Mouse (Mus musculus): Measurements from ENCODE around the gene Car5a. TPM values are rescaled to one million over a fixed set of nuclear protein-coding genes. Genes with fewer than 3 reads are reported as not detected.
A peak's percentile ranks its signal among the peaks of the same experiment; 100 is the strongest.

Gene Car5a
- total RNA-seq, 2 experiments from 2014 or later: not detected

DNA sequence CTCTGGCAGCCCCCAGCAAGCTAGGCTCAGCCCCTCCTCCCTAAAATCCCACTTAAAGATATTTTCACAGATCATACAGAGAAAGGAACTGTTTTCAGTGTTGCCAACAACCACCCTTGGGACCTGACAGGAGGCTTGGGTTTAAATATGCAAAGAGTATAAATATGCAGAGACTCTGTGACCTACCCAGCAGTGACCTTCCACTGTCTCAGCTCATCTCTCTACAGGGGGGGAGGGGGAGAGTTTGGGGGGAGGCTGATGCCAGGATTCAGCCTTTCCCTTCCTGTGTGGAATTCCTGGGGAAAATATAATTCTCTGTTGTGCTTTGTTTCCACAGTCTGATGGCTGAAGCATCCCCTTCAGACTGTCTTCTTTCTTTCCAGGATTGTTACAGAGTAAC lies 9.8 kb downstream of the Car5a start:
- DNase-seq: no peak

- peak; percentile 35 to 64 for DNase-seq
Observed at GRCm38 (mm10) chr8:121934506-121934905, 10.2 kb downstream of the Car5a start.

DNA sequence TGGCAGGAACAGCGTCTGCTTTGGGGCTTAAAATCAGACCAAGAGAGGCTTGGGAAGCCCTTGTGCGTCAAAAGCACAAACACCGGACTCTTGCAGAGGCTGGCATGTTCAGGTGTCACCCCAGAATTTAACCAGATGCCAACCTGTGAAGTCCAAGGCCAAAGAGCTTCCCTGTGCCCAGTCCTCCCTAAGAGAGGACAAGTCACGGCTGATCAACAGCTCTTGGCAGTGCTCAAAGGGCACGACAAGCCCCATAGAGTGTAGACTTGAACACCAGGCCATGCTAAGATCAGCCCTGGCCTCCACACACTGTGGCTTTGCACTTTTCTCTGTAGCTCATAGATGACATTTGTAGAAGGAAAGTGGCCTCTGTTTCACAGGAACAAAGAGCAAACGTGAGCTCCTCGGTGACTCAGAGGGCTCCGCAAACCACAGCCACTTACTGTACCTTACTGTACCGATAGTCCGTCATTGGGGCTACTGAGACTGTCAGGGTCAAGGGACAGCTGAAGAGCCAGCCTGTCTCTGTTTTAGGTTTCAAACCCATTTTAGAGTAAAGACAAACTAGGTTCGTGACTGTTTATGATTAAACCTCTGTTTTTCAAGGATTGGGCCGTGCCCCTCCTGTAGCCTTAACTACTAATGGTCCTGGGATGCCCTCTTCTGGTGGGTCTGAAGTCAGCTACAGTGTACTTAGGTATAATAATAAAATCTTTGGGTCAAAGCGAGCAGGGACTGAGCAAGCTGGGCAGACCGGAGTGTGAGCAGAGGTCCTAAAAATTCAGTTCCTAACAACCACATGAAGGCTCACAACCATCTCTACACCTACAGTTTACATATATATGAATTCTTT lies 11.8 kb downstream of the Car5a start:
- DNase-seq: no peak

DNA sequence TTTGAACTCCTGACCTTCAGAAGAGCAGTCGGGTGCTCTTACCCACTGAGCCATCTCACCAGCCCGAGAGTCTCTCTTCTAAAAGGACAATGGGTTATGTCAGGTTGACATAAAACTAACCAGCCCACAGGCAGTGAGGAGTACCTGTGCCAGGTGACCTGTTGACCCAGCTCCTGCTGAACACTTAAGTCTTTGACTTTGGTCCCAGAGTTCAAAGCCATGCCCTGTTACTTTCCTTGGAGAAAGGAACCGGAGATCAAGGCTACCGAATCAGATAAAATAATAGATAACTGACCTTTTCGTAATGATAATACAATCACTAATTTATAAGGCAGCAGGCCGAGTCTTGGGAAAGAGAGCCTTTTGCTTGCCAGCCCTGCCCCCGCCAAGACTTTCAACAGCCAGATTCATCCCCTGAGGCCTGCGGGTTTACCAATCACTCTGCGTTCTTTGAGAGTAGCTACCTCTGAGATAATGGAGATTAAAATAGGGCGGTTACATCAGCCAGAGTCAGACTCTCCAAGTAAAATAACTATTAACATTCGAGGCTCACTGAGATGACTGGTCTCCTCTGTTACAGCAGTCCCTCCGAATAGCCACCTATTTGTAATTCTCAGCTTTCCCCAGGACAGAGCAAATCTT lies 12.6 kb downstream of the Car5a start:
- DNase-seq: peak in 1 of 2 experiments; percentile 63

GRCm38 (mm10) chr8:121931571-121931970 lies 13.1 kb downstream of the Car5a start:
- no peak for DNase-seq

- peak in 1 of 2 experiments; percentile 30 for DNase-seq
Observed at GRCm38 (mm10) chr8:121930047-121930446, 14.7 kb downstream of the Car5a start.

- DNase-seq: peak; percentile 53 to 65
Observed at GRCm38 (mm10) chr8:121927316-121927715, 17.4 kb downstream of the Car5a start.

GRCm38 (mm10) chr8:121926266-121926665 lies 18.4 kb downstream of the Car5a start:
- no peak for DNase-seq

DNA sequence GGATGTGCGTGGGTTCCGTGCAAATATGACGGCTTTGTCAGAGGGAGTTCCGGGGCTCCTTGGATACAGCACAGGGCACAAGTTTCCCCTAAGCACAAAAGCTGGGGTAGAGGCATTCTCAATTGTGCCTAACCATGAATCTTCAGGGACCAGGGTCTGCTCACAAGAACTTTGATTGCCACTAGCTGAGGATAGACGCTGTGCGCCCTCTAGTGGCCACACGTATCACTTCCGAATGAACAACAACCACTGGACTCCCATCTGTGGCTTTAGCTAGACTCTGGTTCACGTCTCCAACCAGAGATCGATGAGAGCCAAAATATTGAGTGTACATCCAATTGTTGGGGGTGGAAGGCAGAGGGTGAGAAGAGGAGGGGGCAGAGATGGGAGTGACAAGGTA lies 19.1 kb downstream of the Car5a start:
- DNase-seq: peak; percentile 79 to 88

DNA sequence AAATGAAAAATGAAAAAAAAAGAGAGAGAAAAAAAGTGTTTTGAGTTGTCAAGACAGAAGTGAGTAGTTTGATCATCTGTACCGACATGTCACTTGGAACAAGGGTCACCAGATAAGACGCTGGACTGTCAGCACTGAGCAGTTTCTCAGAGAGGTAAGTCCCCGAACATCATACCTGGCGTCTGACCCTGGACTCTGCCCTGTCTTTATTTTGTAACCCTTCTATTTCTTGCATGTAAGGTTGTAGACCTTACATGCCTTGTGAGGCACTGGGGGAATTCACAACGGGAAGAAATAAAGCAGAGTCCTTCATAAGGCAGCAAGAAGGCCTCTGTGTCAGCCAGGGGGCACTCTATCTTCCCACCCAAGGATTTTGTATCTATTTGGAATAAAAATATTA lies 20.0 kb downstream of the Car5a start:
- no peak for DNase-seq

DNA sequence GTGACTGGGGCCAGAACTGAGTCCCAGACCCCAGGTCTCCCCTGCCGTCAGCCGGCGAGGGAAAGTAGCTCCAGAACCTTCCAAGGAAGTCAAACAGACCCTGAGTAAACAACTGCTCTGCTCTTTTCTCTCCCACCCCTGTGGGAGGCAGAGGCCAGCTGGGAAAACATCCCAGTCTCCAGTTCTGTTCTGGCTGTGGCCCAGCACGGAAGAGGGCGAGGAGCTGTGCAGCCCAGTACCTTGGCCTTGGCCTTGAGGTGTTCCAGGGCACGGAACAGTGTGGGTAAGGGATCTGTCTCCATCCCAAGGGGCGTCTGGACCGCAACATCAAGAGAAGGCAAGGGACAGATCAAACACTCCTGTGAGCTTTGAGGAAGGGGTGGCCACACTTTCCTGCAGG lies 22.6 kb downstream of the Car5a start:
- peak; percentile 73 for DNase-seq

GRCm38 (mm10) chr8:121921582-121921981 lies 23.1 kb downstream of the Car5a start:
- no peak for DNase-seq

- peak in 1 of 2 experiments; percentile 64 for DNase-seq
Observed at GRCm38 (mm10) chr8:121919731-121920130, 25.0 kb downstream of the Car5a start.

DNA sequence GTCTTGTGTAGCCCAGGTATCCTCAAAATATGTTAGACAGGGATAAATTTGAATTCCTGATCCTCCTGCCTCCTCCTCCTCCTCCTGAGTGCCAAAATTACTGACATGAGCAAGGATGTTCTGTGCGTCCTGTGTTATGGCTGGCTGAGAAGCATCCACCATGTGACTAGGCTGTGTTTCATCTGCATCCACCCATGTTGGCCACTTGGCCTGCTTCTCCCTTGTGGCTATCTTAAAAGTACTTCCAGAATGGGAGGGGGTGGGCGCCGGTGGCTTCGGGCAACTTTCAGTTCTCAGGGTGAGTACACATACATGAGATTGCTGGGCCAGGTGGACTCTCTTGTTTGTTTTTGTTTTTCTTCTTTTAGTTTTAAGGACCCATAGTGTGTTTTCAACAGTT lies 25.5 kb downstream of the Car5a start:
- DNase-seq: no peak

GRCm38 (mm10) chr8:121913378-121913777 lies 31.3 kb downstream of the Car5a start:
- DNase-seq: no peak

GRCm38 (mm10) chr8:121912831-121913230 lies 31.9 kb downstream of the Car5a start:
- no peak for DNase-seq

GRCm38 (mm10) chr8:121911987-121912386 lies 32.7 kb downstream of the Car5a start:
- no peak for DNase-seq

DNA sequence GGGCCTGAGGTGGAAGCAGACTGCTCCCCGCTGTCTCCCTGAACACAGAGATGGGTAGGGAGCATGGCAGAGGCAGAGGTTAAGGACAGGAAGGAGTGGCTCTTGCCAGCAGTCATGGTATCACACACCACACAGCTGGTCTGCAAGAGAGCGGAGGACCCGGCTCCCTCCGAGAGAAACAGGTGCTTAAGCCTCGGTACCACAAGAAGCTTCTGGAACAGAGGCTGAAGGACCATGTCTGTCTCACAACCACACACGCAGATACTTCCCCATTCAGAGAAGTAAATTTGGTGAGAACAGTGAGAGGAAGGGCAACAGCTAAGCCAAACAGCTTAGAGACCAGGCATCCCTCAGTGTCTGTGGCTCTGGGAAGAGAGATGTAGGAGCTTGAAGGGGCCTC lies 33.3 kb downstream of the Car5a start:
- DNase-seq: no peak

GRCm38 (mm10) chr8:121909663-121910062 lies 35.0 kb downstream of the Car5a start:
- DNase-seq: peak; percentile 68 to 92

GRCm38 (mm10) chr8:121909148-121909541 lies 35.6 kb downstream of the Car5a start:
- no peak for DNase-seq

DNA sequence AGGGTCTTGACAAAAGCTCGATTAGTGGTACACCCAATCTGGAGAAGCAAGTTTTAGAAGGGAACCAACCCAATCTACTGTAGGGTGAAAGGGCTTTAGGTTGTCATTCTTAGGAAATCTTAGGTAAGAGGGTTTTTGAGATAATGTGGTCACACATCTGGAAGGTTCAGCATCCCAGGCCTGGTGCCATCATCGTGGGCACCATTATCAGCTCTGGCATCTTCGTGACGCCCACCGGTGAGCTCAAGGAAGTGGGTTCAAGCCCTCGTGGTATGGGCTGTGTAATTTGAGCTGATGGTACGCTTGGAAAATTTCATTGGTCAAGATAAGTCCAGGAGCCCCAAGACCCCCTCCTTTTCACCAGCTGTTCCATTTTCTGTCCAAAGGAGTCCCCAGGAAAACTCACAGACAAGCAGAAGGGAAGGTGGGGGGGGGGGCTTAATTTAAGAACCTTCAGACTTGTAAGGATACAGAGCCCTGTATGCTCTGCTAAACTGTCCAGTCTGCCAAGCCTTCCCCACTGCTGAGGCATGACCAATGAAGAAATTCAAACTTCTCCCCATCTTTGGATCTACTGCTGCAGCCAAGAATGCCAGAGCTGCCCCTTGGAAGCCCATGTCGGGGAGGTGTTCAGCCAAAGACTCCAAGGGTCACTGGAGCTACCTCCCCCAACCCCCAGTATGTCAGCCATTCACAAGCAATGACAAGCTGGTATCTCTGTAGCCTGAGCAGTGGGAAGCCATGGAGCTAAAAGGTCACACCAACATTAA lies 36.1 kb downstream of the Car5a start:
- no peak for DNase-seq

GRCm38 (mm10) chr8:121907587-121908248 lies 37.0 kb downstream of the Car5a start, which contains the start of gene Slc7a5:
Gene Slc7a5 (minus strand): TSS chr8:121907694.
- DNase-seq: peak; percentile 97
